Mouse (Mus musculus) liver, postnatal 0 days (tissue): ENCODE measurements at regions not wholly inside any gene's neighbourhood (a gene's known extent, or its start where the extent isn't known, plus 50 kb on each side); places are given as distances from the start of the nearest gene placed in this dataset.

ENCODE experiments used
- CTCF ChIP-seq: sonication (generic); IDR thresholded peaks from 2 replicates; pipeline ENCODE4 v1.5.1; 2016; ENCODE audit warnings: antibody characterized with exemption, low read depth
- EP300 ChIP-seq: IDR thresholded peaks from 2 replicates; pipeline ENCODE4 v1.6.1; 2016; ENCODE audit warnings: antibody characterized with exemption, low read depth, mild to moderate bottlenecking

- TF ChIP-seq CTCF, result no peak
- TF ChIP-seq EP300, result no peak
These were observed 770.2 kb upstream of the Frg1 start for GRCm38 (mm10) chr8:42187083-42187482.
